Mouse (Mus musculus): ENCODE data around the gene Neurog1.
A peak's percentile ranks its signal among the peaks of the same experiment; 100 is the strongest.

The Neurog1 gene

GRCm38 (mm10) chr13:56251924-56252619 is at the start of gene Neurog1:
TSS of gene Neurog1 (minus strand) at chr13:56252163.
- DNase-seq, result peak; percentile 8

GRCm38 (mm10) chr13:56299336-56299735 is 47.4 kb upstream of the Neurog1 start:
- no peak for DNase-seq

- DNase-seq, result no peak
Measured at GRCm38 (mm10) chr13:56296659-56297020, 44.7 kb upstream of the Neurog1 start.

- DNase-seq, result peak; percentile 27
Measured at GRCm38 (mm10) chr13:56295943-56296658, 44.1 kb upstream of the Neurog1 start, which contains the start of gene Cxcl14. TSS of gene Cxcl14 (minus strand) at chr13:56296551.

GRCm38 (mm10) chr13:56295586-56295942 is 43.6 kb upstream of the Neurog1 start:
- DNase-seq, result no peak

GRCm38 (mm10) chr13:56294908-56295307 is 42.9 kb upstream of the Neurog1 start:
- DNase-seq, result peak; percentile 18

GRCm38 (mm10) chr13:56289998-56290397 is 38.0 kb upstream of the Neurog1 start:
- DNase-seq, result no peak

- DNase-seq, result no peak
Measured at GRCm38 (mm10) chr13:56289261-56289660, 37.3 kb upstream of the Neurog1 start.

GRCm38 (mm10) chr13:56288601-56289000 is 36.6 kb upstream of the Neurog1 start:
- no peak for DNase-seq

- DNase-seq, result no peak
Measured at GRCm38 (mm10) chr13:56287091-56287490, 35.1 kb upstream of the Neurog1 start.

GRCm38 (mm10) chr13:56283321-56283720 is 31.4 kb upstream of the Neurog1 start:
- no peak for DNase-seq

GRCm38 (mm10) chr13:56280356-56280755 is 28.4 kb upstream of the Neurog1 start:
- DNase-seq, result no peak

- peak; percentile 53 for DNase-seq
Measured at GRCm38 (mm10) chr13:56279439-56279838, 27.5 kb upstream of the Neurog1 start.

- no peak for DNase-seq
Measured at GRCm38 (mm10) chr13:56275171-56275570, 23.2 kb upstream of the Neurog1 start.

- no peak for DNase-seq
Measured at GRCm38 (mm10) chr13:56270124-56270523, 18.2 kb upstream of the Neurog1 start.

- DNase-seq, result no peak
Measured at GRCm38 (mm10) chr13:56267396-56267795, 15.4 kb upstream of the Neurog1 start.

GRCm38 (mm10) chr13:56266435-56266834 is 14.5 kb upstream of the Neurog1 start:
- no peak for DNase-seq

- no peak for DNase-seq
Measured at GRCm38 (mm10) chr13:56265661-56266060, 13.7 kb upstream of the Neurog1 start.

- DNase-seq, result no peak
Measured at GRCm38 (mm10) chr13:56262269-56262668, 10.3 kb upstream of the Neurog1 start.

GRCm38 (mm10) chr13:56260344-56260780 is 8.4 kb upstream of the Neurog1 start:
- DNase-seq, result no peak

- no peak for DNase-seq
Measured at GRCm38 (mm10) chr13:56259926-56260250, 7.9 kb upstream of the Neurog1 start.

- no peak for DNase-seq
Measured at GRCm38 (mm10) chr13:56259021-56259925, 7.3 kb upstream of the Neurog1 start.
